3 mouse cellular contexts compared by ENCODE assay signal in genomic region chr14:3412314-3412713, GRCm38 (mm10). TPM values are rescaled to one million over a fixed set of nuclear protein-coding genes. Genes with fewer than 3 reads are reported as not detected.
"Had no signal": no experiment of that assay in that cellular context is flagged by ENCODE, and none has a peak within 500 bp of the region (broad histone marks: within the 10 kb centered on the region; RNA-seq: fewer than 3 reads in every experiment).

TSS of gene Gm10409 (plus strand) at chr14:3412614.

RNA-seq across cellular contexts. Expression of gene Gm10409, which starts in this region (rescaled TPM):
- polyA plus RNA-seq: kidney, adult 2 months; large intestine, adult 2 months; liver, embryonic 13.5 days had no signal
